Mouse (Mus musculus): ENCODE results near the gene Slx4. TPM values are rescaled to one million over a fixed set of nuclear protein-coding genes. Genes with fewer than 3 reads are reported as not detected.

The Slx4 gene
- polyA plus RNA-seq, 1 experiment from 2014 or later: 17.2 TPM

- H3K27ac ChIP-seq (ENCODE audit: low read length): no peak overlapping the region
- H3K9ac ChIP-seq (ENCODE audit: low read length): no peak overlapping the region
- H3K27me3 ChIP-seq (ENCODE audit: control insufficient read depth, insufficient read depth, low read length): no peaks in the 10 kb centered on the region
- peaks cover 19% of the 10 kb centered on the region for H3K36me3 ChIP-seq (ENCODE audit: control insufficient read depth, insufficient read depth, low read length)
- no peak overlapping the region for H3K4me3 ChIP-seq (replicated peaks; ENCODE audit: low read length)
- H3K9me3 ChIP-seq (replicated peaks; ENCODE audit: control insufficient read depth, low read length): no peaks in the 10 kb centered on the region
- 95% methylated on average over 1 of the region's 1 CpGs for WGBS
- no peak for ATAC-seq (ENCODE audit: insufficient read depth, low FRiP score)
- no peak overlapping the region for H3K4me2 ChIP-seq (ENCODE audit: low read depth, low read length)
- no peaks in the 10 kb centered on the region for H3K4me1 ChIP-seq (ENCODE audit: control insufficient read depth, insufficient read depth, low read length)
Observed at GRCm38 (mm10) chr16:3934091-3934490, 69.5 kb downstream of the Slx4 start.

- Histone ChIP-seq H3K4me3 (replicated peaks; ENCODE audit: low read length) (no peak overlapping the region), H3K4me2 (ENCODE audit: low read depth, low read length) (no peak overlapping the region), H3K27me3 (ENCODE audit: control insufficient read depth, insufficient read depth, low read length) (no peaks in the 10 kb centered on the region), H3K27ac (ENCODE audit: low read length) (no peak overlapping the region), H3K9me3 (replicated peaks; ENCODE audit: control insufficient read depth, low read length) (no peaks in the 10 kb centered on the region), H3K9ac (ENCODE audit: low read length) (no peak overlapping the region), H3K36me3 (ENCODE audit: control insufficient read depth, insufficient read depth, low read length) (peaks cover 18% of the 10 kb centered on the region), H3K4me1 (ENCODE audit: control insufficient read depth, insufficient read depth, low read length) (no peaks in the 10 kb centered on the region)
- WGBS: 85% methylated on average over 6 of the region's 6 CpGs
- ATAC-seq (ENCODE audit: insufficient read depth, low FRiP score): no peak
Observed at GRCm38 (mm10) chr16:3933536-3933935, 70.0 kb downstream of the Slx4 start.

GRCm38 (mm10) chr16:3929151-3929550 is 74.4 kb downstream of the Slx4 start:
- H3K4me3 ChIP-seq (replicated peaks; ENCODE audit: low read length): no peak overlapping the region
- 78% methylated on average over 7 of the region's 7 CpGs for WGBS
- no peak overlapping the region for H3K4me2 ChIP-seq (ENCODE audit: low read depth, low read length)
- no peak overlapping the region for H3K9ac ChIP-seq (ENCODE audit: low read length)
- no peak for ATAC-seq (ENCODE audit: insufficient read depth, low FRiP score)
- peaks cover 26% of the 10 kb centered on the region for H3K36me3 ChIP-seq (ENCODE audit: control insufficient read depth, insufficient read depth, low read length)
- H3K9me3 ChIP-seq (replicated peaks; ENCODE audit: control insufficient read depth, low read length): no peaks in the 10 kb centered on the region
- H3K27ac ChIP-seq (ENCODE audit: low read length): no peak overlapping the region
- H3K4me1 ChIP-seq (ENCODE audit: control insufficient read depth, insufficient read depth, low read length): no peaks in the 10 kb centered on the region
- no peaks in the 10 kb centered on the region for H3K27me3 ChIP-seq (ENCODE audit: control insufficient read depth, insufficient read depth, low read length)

Other genes starting within 250 kb of the Slx4 start
- gene Olfr15, start 172.9 kb downstream of the Slx4 start, polyA plus RNA-seq (2015; fragmentation: Nextera tagmentation; extraction: Ambion mirVana): not detected in 2 replicates
- gene Zfp174, start 156.5 kb downstream of the Slx4 start, polyA plus RNA-seq (2015; fragmentation: Nextera tagmentation; extraction: Ambion mirVana): 1.3 and 1.6 TPM in 2 replicates
- gene Naa60, start 131.4 kb downstream of the Slx4 start, polyA plus RNA-seq (2015; fragmentation: Nextera tagmentation; extraction: Ambion mirVana): 41.8 and 42.3 TPM in 2 replicates
- 7.2 and 7.5 TPM in 2 replicates for gene Zfp597, start 119.2 kb downstream of the Slx4 start, polyA plus RNA-seq (2015; fragmentation: Nextera tagmentation; extraction: Ambion mirVana)
- gene Gm20695, start 119.1 kb downstream of the Slx4 start, polyA plus RNA-seq (2015; fragmentation: Nextera tagmentation; extraction: Ambion mirVana): 2.4 and 2.5 TPM in 2 replicates
- gene 1700037C18Rik, start 95.1 kb downstream of the Slx4 start, polyA plus RNA-seq (2015; fragmentation: Nextera tagmentation; extraction: Ambion mirVana): 4.9 and 6.2 TPM in 2 replicates
- 21.1 and 21.5 TPM in 2 replicates for gene Cluap1, start 95.0 kb downstream of the Slx4 start, polyA plus RNA-seq (2015; fragmentation: Nextera tagmentation; extraction: Ambion mirVana)
- 0.71 and 0.99 TPM in 2 replicates for gene Nlrc3, start 27.1 kb downstream of the Slx4 start, polyA plus RNA-seq (2015; fragmentation: Nextera tagmentation; extraction: Ambion mirVana)
- gene Dnase1, start 33.2 kb upstream of the Slx4 start, polyA plus RNA-seq (2015; fragmentation: Nextera tagmentation; extraction: Ambion mirVana): 4.2 and 4.6 TPM in 2 replicates
- 92.2 and 101 TPM in 2 replicates for gene Trap1, start 74.1 kb upstream of the Slx4 start, polyA plus RNA-seq (2015; fragmentation: Nextera tagmentation; extraction: Ambion mirVana)
- gene Crebbp, start 210.2 kb upstream of the Slx4 start, polyA plus RNA-seq (2015; fragmentation: Nextera tagmentation; extraction: Ambion mirVana): 25.1 and 28.0 TPM in 2 replicates

Measured in stomach, embryonic 16.5 days (tissue).